ENCODE assay signal across 17 mouse cellular contexts in the genomic region with DNA sequence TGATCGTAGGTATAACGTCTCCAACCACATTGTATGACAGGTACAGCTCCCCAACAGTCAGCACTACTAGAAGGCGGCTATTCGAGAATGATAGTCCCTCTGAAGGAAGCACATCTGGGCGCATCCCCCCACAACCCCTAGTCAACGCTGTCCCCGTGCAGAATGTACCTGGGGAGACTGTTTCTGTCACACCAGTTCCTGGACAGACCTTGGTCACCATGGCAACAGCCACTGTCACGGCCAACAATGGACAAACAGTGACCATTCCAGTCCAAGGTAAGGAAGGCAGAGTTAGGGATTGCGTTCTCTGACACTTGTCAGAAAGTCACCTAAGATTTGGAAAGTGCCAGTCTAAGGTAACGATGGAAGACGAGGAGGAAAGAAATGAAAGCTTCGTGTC.
"Had no signal": no experiment of that assay in that cellular context is flagged by ENCODE, and none has a peak within 500 bp of the region (broad histone marks: within the 10 kb centered on the region; RNA-seq: fewer than 3 reads in every experiment).

No protein-coding gene starts in this region.

- H3K4me2 ChIP-seq: limb, embryonic 12.5 days; limb, embryonic 15.5 days; liver, embryonic 11.5 days; midbrain, embryonic 11.5 days had no signal

- DNase-seq: kidney, adult 18-20 months; kidney, adult 9 months; kidney, postnatal 14 days; kidney, postnatal 4 days; left cerebral cortex, postnatal 4 days; liver, postnatal 0 days; midbrain, embryonic 14.5 days; right cerebral cortex, postnatal 4 days; thymus, adult 18-20 months; thymus, postnatal 36 days had no signal

- H3K4me3 ChIP-seq: limb, embryonic 12.5 days; limb, embryonic 15.5 days had no signal

- ATAC-seq: intestine, embryonic 16.5 days; liver, postnatal 0 days had no signal

- H3K9me3 ChIP-seq: limb, embryonic 12.5 days; limb, embryonic 15.5 days had no signal

- H3K27me3 ChIP-seq: limb, embryonic 12.5 days; limb, embryonic 15.5 days had no signal

- H3K9ac ChIP-seq: limb, embryonic 12.5 days; limb, embryonic 15.5 days; liver, embryonic 14.5 days; liver, postnatal 0 days had no signal

- H3K4me1 ChIP-seq: limb, embryonic 12.5 days; limb, embryonic 15.5 days had no signal

- H3K27ac ChIP-seq: limb, embryonic 12.5 days; limb, embryonic 15.5 days; liver, embryonic 14.5 days; stomach, postnatal 0 days had no signal
